Mouse (Mus musculus) gastrocnemius, postnatal 36 days (tissue): ENCODE data around the gene Ccdc159. TPM values are rescaled to one million over a fixed set of nuclear protein-coding genes. Genes with fewer than 3 reads are reported as not detected.

Experiments used
- DNase-seq, 2 experiments: peaks; one replicate each; pipeline ENCODE4 v3.0.0; 2022
- intact Hi-C: fragments of 180-260 bp; cut with DNase I; formaldehyde crosslinking; loops from one replicate; pipeline ENCODE4 v1.15.1; 2025
- total RNA-seq, 2 experiments: library from RNA; stranded (reverse); gene quantifications; 2 replicates each; pipeline ENCODE4 v1.2.3; 2021

Gene Ccdc159
- total RNA-seq, 2 experiments from 2014 or later = 0.30 TPM; not detected in 1

- no peak for DNase-seq
- intact Hi-C loops = no loop called here
Measured at GRCm38 (mm10) chr9:21932445-21933137, 5.3 kb downstream of the Ccdc159 start.

GRCm38 (mm10) chr9:21934021-21934420, 6.8 kb downstream of the Ccdc159 start:
- intact Hi-C loops = no loop called here

GRCm38 (mm10) chr9:21935466-21936131, 8.3 kb downstream of the Ccdc159 start:
- no peak for DNase-seq
- intact Hi-C loops = no loop called here

More at GRCm38 (mm10) chr9:21934021-21934420, 6.8 kb downstream of the Ccdc159 start:
- DNase-seq = no peak

GRCm38 (mm10) chr9:21936692-21937570, 9.7 kb downstream of the Ccdc159 start, which contains the start of gene Plppr2:
Gene Plppr2, plus strand, starts transcription at chr9:21937033.
- peak; percentile 86 to 92 for DNase-seq
- intact Hi-C loops = no loop called here

GRCm38 (mm10) chr9:21937711-21938175, 10.5 kb downstream of the Ccdc159 start:
- no peak for DNase-seq
- intact Hi-C loops = no loop called here

- intact Hi-C loops = no loop called here
- DNase-seq = no peak
Measured at GRCm38 (mm10) chr9:21938234-21938855, 11.1 kb downstream of the Ccdc159 start.

GRCm38 (mm10) chr9:21943046-21943445, 15.8 kb downstream of the Ccdc159 start:
- intact Hi-C loops = no loop called here
- no peak for DNase-seq

- intact Hi-C loops = no loop called here
- no peak for DNase-seq
Measured at GRCm38 (mm10) chr9:21943638-21944037, 16.4 kb downstream of the Ccdc159 start.

- no peak for DNase-seq
- intact Hi-C loops = no loop called here
Measured at GRCm38 (mm10) chr9:21944267-21944666, 17.0 kb downstream of the Ccdc159 start.

- intact Hi-C loops = no loop called here
- no peak for DNase-seq
Measured at GRCm38 (mm10) chr9:21947540-21948130, 20.4 kb downstream of the Ccdc159 start.

- intact Hi-C loops = no loop called here
- DNase-seq = no peak
Measured at GRCm38 (mm10) chr9:21948146-21948545, 20.9 kb downstream of the Ccdc159 start.

GRCm38 (mm10) chr9:21948790-21949189, 21.5 kb downstream of the Ccdc159 start:
- no peak for DNase-seq
- intact Hi-C loops = no loop called here

GRCm38 (mm10) chr9:21950322-21950721, 23.1 kb downstream of the Ccdc159 start:
- DNase-seq = peak; percentile 56 to 68
- intact Hi-C loops = no loop called here

- no peak for DNase-seq
- intact Hi-C loops = no loop called here
Measured at GRCm38 (mm10) chr9:21951977-21952376, 24.7 kb downstream of the Ccdc159 start.

GRCm38 (mm10) chr9:21953600-21953999, 26.3 kb downstream of the Ccdc159 start:
- DNase-seq = no peak
- intact Hi-C loops = no loop called here

- DNase-seq = no peak
- intact Hi-C loops = no loop called here
Measured at GRCm38 (mm10) chr9:21954635-21955034, 27.4 kb downstream of the Ccdc159 start.

GRCm38 (mm10) chr9:21955225-21955569, 27.9 kb downstream of the Ccdc159 start:
- intact Hi-C loops = no loop called here
- DNase-seq = no peak

GRCm38 (mm10) chr9:21955570-21956281, 28.5 kb downstream of the Ccdc159 start, which contains the start of gene Swsap1:
Gene Swsap1, plus strand, starts transcription at chr9:21955755.
- peak; percentile 96 to 100 for DNase-seq
- intact Hi-C loops = no loop called here

- no peak for DNase-seq
- intact Hi-C loops = no loop called here
Measured at GRCm38 (mm10) chr9:21958372-21958771, 31.1 kb downstream of the Ccdc159 start.
